Mouse (Mus musculus) CD4-positive helper T cell, adult 2 months (primary cell): ENCODE results near the gene Olfr457.
"Not testable (repeated sequence)": the region's sequence is repeated elsewhere in the genome, so short reads cannot be mapped to it uniquely, and the experiment has no call there.

Source experiments
- DNase-seq: peaks from one replicate; pipeline ENCODE4 v3.0.0-alpha.2; 2012; ENCODE audit warnings: low read depth, missing footprints, low spot score

The Olfr457 gene

DNA sequence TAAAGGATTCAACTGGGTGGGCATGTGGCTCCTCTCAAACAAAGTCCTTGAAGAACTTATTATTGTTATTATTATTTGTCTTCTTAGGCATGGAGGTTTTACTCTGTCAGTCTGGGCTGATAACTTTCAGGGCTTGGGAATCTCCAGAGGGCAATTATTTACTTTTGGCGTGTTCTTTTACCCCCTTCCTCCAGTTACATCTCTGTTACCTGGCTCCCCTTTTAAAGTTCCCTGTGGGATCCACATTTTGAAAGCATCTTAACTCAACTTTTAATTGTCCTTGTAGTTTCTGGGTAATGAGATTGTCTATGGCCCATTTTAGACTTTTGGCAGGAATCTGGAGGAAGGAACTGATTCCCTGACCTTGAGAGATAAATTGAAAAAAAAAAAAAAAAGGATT is at the start of gene Olfr457:
TSS of gene Olfr457 (minus strand) at position 101 of the 400 bp plus-strand sequence.
- no peak for DNase-seq

DNA sequence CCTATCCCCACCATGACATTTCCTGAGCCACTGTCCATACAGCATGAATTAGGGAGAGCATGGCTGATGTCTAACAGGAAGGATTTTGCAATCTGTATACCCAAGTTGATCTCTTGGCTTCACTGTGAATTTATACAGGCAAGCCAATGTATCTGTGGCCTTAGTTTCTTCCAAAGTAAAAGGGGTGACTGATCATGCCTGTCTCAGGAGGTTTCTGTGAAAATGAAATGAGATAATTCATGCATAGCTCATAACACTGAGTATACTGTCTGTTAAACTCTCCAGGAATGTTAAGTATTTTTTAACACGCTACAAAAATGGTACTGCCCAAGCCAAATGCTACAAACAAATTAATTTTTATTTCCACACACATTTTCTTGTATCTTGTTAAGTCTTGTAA is 37.3 kb upstream of the Olfr457 start:
- DNase-seq, result no peak

DNA sequence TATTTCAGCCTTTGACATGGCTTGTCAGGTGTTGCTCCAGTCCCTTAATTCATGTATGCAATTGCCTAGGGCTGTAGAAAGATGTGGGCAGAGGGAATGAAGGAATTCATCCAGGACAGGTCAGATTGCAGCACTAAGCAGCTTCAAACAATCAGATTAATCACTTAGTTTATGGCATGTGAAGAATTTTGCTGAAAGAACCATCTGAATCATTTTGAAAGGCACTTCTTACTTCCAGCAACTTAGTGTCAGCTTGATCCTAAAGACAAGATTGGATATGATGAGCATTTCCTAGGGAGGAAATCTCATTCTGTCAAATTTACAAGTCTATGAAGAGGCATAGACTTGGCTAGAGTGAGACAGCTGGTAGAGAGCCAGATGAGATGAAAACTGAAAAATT is 33.2 kb upstream of the Olfr457 start:
- no peak for DNase-seq

DNA sequence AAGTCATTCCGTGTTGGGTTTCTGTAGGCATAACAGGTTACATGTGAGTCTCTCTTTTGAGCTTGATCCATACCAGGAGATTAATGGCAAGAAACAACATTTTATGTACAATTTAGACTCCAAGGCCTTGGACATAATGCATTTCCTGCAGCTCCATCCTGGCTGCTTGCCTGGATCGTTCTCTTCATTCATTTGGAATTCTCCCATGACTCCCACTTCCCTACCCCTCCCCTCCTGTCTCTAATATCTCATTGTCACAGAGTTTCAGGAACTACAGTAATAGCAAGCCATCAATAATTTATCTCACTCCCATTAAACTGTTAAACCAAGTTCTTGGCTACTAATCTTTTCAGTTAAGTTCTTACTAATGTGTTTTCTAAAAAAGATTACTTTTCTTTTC is 27.3 kb upstream of the Olfr457 start:
- no peak for DNase-seq

DNA sequence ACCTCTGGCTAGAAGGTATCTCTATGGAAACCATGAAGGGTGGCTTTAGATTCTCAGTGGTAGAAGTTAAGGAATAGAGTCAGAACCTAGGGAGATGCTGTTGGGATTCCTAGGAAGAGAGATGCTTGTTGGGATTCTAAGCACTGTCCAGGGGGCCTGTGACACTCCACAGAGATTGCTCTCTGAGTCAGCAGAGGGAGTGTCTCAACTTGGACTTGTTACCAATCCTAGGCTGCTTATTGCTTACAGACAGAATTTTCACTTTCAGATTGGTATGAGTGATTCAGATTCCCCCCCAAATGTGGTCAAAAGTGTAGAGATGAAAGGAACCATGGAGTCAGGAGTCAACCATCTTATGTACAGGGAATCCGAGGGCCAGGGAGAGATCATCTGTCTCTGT is 13.6 kb upstream of the Olfr457 start:
- no peak for DNase-seq

DNA sequence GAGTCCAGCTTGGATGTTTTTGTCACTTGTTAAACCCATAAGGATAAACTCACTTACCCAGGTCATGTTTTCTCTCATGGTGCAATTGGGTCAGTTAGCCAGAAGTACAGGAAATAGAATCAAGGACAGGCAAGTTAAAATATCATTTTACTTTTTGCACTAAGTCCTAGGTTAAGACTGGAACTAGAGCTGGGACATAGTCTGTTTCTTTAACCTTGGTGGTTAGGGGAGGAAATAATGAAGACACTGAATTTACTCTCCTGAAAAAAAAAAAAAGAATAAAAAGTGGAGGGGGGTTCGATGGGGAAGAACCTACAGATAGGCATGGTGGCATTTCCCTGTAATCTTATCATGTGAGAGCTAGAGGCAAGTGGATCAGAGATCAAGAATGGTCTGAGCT is 11.0 kb upstream of the Olfr457 start, which contains the start of gene Olfr456:
TSS of gene Olfr456 (minus strand) at position 101 of the 400 bp plus-strand sequence.
- no peak for DNase-seq

DNA sequence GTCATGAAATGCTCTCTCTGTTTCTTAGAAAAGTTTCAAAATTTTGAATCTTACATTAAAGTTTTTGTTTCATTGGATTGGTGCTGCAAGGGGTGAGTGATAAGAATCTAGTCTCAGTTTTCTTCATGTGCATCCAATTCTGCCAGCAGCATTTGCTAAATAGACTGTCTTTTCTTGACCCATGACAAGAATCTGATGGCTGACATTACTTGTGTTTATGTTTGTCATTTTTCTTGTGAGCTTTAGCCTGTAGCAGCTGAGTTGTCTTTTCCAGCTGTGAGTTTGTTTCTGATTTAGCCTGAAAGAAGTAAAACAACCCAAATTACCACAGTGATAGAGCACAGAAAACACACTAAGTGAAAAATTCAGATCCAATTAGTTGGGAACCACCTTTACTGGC is 8.5 kb upstream of the Olfr457 start:
- DNase-seq, result no peak

DNA sequence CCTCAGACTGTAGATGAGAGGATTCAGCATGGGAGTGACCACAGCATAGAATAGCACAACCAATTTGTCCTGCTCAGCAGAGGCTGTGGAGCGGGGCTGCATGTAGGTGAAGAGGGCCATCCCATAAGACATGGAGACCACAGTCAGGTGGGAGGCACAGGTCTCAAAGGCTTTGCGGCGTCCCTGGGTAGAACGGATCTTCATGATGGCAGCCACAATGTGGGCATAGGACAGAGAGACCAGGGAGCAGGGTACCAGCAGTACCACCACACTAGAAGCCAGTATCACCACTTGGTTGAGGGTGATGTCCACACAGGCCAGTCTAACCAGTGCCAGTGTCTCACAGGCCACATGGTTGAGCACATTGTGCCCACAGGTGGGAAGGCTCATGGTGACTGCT is 4.8 kb downstream of the Olfr457 start:
- DNase-seq, result not testable (repeated sequence)

DNA sequence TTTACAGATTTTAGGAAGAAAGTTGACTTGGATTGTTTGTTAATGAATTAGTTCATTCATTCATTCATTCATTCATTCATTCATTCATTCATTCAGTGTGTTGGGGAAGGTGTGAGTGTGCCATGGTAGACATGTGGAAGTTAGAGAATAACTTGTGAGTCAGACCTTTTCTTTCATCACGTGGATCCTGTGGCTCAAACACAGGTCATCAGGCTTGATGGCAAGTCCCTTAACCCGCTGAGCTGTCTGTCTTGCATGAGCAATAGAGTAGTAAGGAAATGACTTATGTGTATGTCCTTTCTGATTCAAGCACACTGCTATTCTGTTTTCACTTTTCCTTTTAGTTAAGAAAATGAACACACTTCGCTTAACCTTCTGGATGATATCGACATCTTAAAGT is 5.6 kb downstream of the Olfr457 start:
- DNase-seq, result no peak

DNA sequence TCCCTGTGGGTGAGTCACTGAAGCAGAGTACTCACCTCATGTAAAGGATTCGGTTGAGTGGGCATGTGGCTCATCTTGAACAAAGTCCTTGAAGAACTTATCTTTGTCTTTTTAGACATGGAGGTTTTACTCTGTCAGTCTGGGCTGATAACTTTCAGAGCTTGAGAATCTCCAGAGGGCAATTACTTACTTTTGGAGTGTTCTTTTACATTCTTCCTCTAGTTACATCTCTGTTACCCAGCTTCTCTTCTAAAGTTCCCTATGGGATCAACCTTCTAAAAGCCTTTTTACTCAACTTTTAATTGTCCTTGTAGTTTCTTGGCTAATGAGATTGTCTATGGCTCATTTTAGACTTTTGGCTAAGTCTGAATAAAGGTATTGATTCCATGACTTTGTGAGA is 11.0 kb downstream of the Olfr457 start, which contains the start of gene Olfr458:
TSS of gene Olfr458 (minus strand) at position 101 of the 400 bp plus-strand sequence.
- DNase-seq, result no peak

DNA sequence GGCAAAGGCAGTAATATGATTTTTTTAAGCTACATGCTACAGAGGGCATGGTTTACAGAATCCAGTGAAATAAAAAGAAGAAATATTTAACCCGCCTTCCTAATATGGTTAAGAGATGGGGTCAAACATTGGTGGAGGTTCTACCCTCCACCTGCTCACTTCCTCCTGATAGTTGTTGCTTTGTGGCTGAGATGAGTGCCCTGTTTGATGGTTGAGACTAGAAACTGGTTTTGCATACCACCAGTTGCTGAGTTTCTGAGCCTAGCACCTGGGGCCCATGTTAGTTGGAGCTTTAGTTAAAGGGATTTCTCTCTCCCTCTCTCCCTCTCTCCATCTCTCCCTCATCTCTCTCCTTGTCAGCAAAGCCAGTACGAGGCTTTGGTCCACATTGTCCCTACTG is 28.8 kb downstream of the Olfr457 start:
- DNase-seq, result no peak

DNA sequence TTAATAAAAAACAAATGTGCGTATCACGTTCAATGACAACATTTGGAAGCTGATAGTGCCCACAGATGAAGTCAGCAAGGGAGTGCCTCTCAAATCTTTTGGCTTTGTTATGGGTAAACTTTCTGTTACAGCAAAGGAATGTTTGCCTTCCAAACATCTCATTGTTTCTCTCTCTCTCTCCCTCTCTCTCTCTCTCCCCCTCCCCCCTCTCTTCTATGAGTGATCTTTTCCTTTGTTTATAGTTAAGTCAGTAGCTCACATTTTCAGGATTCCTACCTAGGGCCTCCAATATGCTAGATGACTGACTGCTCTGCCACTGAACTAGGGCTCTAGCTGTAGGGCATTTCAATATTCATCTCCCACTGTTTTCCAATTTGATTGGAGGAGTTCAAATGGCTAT is 31.6 kb downstream of the Olfr457 start:
- no peak for DNase-seq

DNA sequence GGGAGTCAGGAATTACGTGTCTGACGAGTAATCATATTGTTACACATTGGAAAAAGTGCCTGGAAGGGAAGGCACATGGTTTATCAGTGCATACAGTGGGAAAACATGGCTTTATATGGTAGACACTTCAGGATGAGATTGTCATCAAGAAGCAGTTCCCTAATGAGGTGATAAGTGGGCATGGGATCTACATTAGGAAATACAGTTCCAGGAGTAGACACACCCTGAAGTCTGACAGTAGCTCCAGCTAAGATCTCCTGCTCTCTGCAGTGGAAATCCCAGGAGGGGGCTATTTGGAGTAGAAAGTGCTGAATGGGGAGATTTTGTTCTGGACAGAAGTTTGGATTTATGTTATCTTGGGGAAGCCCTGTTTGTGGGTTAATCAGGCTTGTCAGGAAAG is 34.7 kb downstream of the Olfr457 start:
- DNase-seq, result no peak

DNA sequence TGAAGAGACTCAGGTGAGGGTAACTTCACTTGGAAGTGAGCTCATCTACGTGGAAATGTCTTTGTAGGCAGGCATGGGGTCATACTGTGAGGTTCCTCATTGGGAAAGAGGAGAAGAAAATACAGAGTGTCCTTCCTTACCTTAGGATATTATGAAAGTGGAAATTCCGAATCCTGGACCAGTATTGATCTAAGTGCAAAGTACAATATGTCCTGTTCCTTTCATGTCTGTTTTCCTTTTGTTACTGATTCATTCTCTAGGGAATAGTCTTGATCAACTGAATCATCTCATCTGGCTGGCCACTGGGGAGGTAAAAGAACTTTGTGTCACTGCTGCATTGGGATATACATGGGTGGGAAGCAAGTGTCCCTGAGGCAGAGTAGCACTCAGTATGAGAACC is 40.6 kb downstream of the Olfr457 start:
- DNase-seq, result no peak

DNA sequence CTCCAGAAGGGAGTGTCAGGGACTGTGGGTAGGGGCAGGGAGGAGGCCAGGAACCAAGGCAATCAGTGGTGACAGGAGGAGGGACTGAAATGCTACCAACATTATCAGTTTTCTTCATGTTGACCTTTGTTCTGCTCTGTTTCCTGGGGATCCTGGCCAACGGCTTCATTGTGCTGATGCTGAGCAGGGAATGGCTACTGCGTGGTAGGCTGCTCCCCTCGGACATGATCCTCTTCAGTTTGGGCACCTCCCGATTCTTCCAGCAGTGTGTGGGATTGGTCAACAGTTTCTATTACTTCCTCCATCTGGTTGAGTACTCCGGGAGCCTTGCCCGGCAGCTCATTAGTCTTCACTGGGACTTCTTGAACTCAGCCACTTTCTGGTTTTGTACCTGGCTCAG is 41.7 kb downstream of the Olfr457 start, which contains the start of gene Tas2r126:
TSS of gene Tas2r126 (plus strand) at position 90 of the 400 bp plus-strand sequence.
- DNase-seq, result no peak

DNA sequence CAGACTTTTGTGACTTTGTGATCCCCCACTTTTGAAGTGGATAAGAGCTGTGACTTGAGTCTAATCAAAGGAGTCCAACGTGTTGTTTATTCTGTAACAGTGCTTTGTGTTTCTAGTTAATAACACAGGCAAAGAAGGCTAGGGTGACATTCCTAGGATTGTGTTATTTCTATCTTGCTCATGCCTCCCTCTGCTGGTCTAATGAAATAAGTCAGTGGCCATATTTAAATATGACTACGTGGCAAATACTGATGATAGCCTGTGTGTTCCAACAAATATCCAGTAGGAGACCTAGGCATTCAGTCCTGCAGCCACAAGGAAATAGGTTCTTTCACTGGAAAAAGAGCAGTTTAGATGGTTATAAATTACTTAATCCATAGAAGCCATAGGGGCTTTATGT is 42.6 kb downstream of the Olfr457 start:
- no peak for DNase-seq

DNA sequence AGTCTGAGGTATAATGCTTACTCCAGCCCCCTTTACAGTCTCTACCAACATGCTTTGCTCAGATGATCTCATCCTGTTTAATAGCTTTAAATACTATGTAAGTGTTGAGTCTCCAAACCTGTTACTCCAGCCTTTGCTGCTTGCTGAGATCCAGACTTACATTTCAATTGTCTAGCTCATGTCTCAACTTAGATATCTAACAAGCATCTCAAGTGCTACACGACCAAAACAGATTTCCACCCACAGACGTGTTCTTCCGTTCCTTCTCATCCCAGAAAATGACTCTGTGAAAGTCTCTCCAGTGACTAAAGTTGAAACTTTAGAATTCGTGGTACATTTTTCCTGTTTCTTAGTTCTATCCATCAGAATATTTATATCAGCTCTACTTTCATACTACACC is 49.8 kb downstream of the Olfr457 start:
- no peak for DNase-seq

DNA sequence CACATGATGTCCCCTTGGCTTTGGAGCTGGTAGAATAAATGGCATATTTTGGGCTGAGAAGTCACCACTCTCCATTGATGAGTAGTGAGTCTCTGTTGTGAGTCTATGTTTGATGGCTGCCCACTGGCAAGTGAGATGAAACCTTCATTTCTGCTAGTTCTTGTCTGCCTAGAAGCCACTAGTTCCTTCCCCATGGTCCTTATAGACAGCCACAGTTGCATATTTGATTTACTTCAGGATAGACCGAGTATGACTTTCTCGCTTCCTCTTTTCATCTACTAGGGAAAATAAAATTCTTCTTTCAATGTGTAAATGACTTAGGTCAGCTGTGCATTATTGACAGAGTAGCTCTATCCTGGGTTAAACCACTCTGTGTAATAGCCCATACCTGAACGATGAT is 51.7 kb downstream of the Olfr457 start:
- no peak for DNase-seq

DNA sequence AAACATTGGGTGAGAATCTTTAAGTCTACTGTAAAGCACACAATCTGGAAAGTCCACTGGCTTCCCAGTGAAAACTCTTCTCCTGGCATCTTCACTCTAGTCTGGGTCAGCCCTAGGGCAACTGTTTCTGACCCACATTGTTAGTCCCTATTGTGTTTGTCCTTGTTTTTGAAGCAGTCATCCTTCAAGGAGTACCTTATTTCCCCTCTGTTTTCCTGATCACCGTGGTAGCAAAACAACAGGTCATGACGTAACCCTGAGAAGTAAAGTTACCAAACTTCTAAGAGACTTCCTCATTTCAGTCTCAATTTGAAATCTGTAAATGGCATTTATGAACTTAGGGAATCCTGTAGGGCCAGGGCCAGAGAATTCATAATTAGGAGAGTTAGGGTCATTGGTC is 54.7 kb downstream of the Olfr457 start:
- DNase-seq, result no peak

DNA sequence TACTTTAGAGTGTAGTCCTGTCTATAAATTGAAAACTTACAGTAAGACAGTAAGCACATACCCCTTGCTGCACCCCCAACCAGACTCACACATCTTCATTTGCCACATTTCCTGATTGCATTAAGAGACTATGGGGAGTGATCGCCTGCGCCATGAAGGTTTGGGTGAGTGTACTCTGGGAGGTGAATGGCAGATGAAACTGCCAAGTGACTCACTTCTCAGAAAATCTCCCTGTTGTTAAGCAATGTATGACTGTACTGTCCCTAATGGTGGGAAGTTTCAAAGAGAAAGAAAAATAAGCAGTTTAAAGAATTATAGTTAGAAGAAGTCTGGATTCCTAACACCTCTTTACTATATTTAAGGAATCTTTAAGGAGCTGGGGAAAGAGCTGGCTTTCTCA is 56.7 kb downstream of the Olfr457 start:
- no peak for DNase-seq
